Mouse (Mus musculus): ENCODE measurements around the gene Rnf215. TPM values are rescaled to one million over a fixed set of nuclear protein-coding genes. Genes with fewer than 3 reads are reported as not detected.

Rnf215 gene
- 5.9 and 8.4 TPM in 2 replicates for polyA plus RNA-seq (2012; ENCODE audit: insufficient read depth, insufficient read length, missing spikeins)

DNA sequence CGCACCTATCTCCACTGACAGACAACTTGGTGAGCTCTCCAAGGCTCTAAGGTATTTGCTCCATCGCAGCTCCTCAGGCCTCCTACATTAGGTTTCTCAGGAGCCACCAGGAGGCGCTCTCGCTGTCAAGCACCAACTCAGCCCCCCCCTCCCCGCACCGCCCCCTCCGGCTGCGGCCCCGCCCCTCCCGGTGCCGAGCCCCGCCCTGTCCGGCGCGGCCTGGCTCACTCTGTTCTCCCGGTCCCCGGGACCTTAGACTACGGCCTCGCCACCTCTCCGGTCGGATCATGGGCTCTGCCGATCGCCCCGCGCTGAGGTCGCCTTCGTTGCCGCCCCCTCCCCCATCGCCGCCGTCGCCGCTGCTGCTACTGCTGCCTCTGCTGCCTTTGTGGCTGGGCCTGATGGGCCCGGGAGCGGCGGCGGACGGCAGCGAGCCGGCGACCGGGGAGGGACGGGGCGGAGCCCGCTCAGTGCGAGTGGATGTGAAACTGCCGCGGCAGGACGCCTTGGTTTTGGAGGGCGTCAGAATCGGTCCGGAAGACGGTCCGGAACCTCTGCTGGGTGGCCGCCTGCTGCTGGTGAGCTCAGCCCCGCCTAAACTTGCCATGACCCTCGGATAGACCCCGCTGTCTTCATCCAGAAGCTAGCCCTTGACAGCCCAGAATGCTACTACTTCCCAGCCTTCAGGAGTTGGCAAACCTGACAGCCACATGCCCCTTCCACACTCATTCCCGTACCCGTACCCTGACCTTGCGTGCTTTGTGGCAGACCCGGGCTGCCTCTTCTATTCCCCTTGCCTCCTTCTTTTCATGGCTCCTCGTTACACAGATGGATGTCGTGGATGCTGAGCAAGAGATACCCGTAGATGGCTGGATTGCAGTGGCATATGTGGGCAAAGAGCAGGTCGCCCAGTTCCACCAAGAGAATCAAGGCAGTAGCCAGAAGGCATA is at the start of gene Rnf215:
Rnf215 (plus strand) TSS at position 217 of the 950 bp plus-strand sequence.
- H3K4me3 ChIP-seq (ENCODE audit: insufficient read depth, low read depth, low read length): peak within 1 kb of the TSS; percentile 93

GRCm38 (mm10) chr11:4086246-4086645 is 48.8 kb upstream of the Rnf215 start:
- no peak overlapping the region for H3K27ac ChIP-seq (replicated peaks; ENCODE audit: low read depth, low read length)
- H3K4me3 ChIP-seq (ENCODE audit: insufficient read depth, low read depth, low read length): no peak overlapping the region
- no peaks in the 10 kb centered on the region for H3K4me1 ChIP-seq (ENCODE audit: control insufficient read depth, insufficient read depth, insufficient read length, low read length)

More for the DNA sequence above, at the start of gene Rnf215:
- H3K27ac ChIP-seq (replicated peaks; ENCODE audit: low read depth, low read length): peak within 1 kb of the TSS; percentile 97
- 0 out of 2 replicates have a peak, but pooled peaks cover 5% of the 10 kb centered on the region for H3K4me1 ChIP-seq (ENCODE audit: control insufficient read depth, insufficient read depth, insufficient read length, low read length)

DNA sequence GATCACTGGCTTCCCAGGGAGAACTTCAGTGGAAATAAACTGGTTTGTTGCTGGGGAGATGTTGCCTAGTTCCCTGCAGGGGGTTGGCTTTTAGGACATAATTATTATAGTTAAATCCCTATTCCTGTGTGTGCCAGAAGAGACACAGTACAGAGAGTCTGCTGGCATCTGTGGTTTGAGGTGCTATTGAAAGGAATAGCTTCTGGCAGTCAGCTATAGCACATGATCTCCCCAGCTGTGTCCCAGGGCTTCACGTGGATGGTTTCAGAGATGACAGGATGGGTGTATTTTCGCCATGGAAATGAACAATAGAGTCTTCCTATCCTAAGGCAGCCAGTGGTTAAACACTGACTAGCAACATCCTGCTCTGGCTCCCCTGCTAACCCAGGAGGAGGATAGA is 47.7 kb upstream of the Rnf215 start:
- no peaks in the 10 kb centered on the region for H3K4me1 ChIP-seq (ENCODE audit: control insufficient read depth, insufficient read depth, insufficient read length, low read length)
- no peak overlapping the region for H3K4me3 ChIP-seq (ENCODE audit: insufficient read depth, low read depth, low read length)
- no peak overlapping the region for H3K27ac ChIP-seq (replicated peaks; ENCODE audit: low read depth, low read length)

- Histone ChIP-seq H3K27ac (replicated peaks; ENCODE audit: low read depth, low read length) (no peak overlapping the region), H3K4me1 (ENCODE audit: control insufficient read depth, insufficient read depth, insufficient read length, low read length) (peaks cover 3% of the 10 kb centered on the region; the same call in 1 of the 2 replicates), H3K4me3 (ENCODE audit: insufficient read depth, low read depth, low read length) (peak overlapping the region; percentile 81)
Observed at GRCm38 (mm10) chr11:4093459-4094377, 41.3 kb upstream of the Rnf215 start.

DNA sequence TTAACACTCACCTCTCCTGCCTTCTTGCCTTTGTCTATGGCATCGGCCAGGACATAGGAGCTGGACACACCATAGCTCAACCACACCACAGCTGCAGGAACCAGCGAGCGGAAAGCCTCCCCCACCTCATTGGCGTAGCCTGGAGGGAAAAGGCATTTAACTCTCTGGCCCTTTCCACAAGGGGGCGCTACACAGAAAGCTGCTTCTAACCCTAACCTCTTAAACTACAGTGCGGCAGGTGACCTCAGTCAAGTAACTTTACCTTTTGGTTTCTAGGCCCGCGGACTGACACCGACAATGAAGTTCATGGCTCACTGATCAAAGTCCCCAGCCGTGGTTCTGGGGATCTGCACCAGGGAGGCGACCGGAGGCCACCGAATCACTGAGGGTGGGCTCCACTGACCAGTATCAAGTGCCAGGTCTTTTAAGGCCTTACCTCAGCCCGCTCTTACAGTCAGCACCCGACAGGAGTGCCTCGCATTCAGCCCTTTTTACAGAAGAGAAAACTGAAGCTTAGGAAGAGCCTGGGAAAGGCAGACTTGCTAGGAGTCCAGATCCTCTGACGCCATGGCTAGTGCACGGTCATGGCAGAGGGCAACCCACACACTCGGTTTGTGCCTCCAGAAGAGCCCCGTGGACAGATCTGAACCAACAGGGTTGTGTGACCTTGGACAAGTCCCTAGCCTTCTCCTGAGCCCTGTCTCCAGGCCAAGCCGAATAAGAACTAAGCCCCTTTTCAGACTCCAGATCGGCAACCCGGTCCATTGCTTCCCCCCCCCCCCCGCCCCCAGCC is 40.4 kb upstream of the Rnf215 start:
- peaks cover 3% of the 10 kb centered on the region; the same call in 1 of the 2 replicates for H3K4me1 ChIP-seq (ENCODE audit: control insufficient read depth, insufficient read depth, insufficient read length, low read length)
- H3K27ac ChIP-seq (replicated peaks; ENCODE audit: low read depth, low read length): peak overlapping the region; percentile 65

DNA sequence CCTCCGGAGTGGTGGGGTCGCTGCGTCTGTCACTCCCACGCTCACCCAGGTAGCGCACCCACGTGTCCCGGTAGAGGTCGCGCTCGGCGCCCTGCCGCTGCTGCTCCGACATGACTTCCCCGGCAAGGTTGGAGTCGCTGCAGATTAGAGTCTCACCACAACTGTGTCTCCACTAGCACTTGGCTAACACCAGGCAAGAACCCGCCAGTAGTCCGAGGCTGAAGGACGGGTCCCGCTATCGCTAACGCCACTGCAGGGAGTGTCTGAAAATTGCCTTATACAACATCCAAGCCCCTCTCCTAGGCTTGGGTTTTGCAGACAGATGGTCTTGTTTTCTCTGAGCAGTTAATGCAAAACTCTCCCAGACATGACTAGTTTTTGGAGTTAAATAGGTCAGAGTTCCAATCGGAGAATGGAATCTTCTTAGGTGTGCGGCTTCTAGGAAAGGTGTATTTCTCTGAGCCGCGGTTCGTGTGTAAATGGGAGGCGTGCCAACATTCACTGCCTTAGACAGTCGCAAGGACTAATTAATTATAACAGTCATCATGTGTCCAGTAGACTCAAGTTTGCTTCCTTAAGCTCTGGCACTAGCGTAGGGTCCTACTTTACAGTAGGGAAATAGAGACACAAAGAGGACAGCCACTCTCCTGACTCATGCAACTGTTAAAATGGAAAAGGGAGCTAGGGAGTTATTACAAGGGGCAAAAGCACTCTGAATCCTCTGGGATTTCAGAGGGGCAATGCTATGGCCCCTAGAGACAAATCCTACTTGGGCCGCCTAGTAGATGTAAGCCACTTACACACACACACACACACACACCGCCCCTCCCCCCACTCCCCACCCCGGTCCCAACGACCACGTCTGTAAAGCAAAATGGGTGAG is 39.6 kb upstream of the Rnf215 start, which contains the start of gene Mtfp1:
Mtfp1 (minus strand) TSS at position 275 of the 883 bp plus-strand sequence.
- Histone ChIP-seq H3K4me1 (ENCODE audit: control insufficient read depth, insufficient read depth, insufficient read length, low read length) (peaks cover 3% of the 10 kb centered on the region; the same call in 1 of the 2 replicates), H3K4me3 (ENCODE audit: insufficient read depth, low read depth, low read length) (peak within 1 kb of the TSS; percentile 81), H3K27ac (replicated peaks; ENCODE audit: low read depth, low read length) (peak within 1 kb of the TSS; percentile 70)

More for the DNA sequence above, 40.4 kb upstream of the Rnf215 start:
- peak overlapping the region; percentile 81 for H3K4me3 ChIP-seq (ENCODE audit: insufficient read depth, low read depth, low read length)

- peaks cover 3% of the 10 kb centered on the region; the same call in 1 of the 2 replicates for H3K4me1 ChIP-seq (ENCODE audit: control insufficient read depth, insufficient read depth, insufficient read length, low read length)
Observed at GRCm38 (mm10) chr11:4096054-4096984, 38.7 kb upstream of the Rnf215 start.

GRCm38 (mm10) chr11:4097091-4097621 is 37.8 kb upstream of the Rnf215 start:
- peaks cover 3% of the 10 kb centered on the region; the same call in 1 of the 2 replicates for H3K4me1 ChIP-seq (ENCODE audit: control insufficient read depth, insufficient read depth, insufficient read length, low read length)
- peak overlapping the region; percentile 79 for H3K27ac ChIP-seq (replicated peaks; ENCODE audit: low read depth, low read length)
- H3K4me3 ChIP-seq (ENCODE audit: insufficient read depth, low read depth, low read length): peak overlapping the region; percentile 60

More at GRCm38 (mm10) chr11:4096054-4096984, 38.7 kb upstream of the Rnf215 start:
- H3K4me3 ChIP-seq (ENCODE audit: insufficient read depth, low read depth, low read length): peak overlapping the region; percentile 81
- peak overlapping the region; percentile 79 for H3K27ac ChIP-seq (replicated peaks; ENCODE audit: low read depth, low read length)

GRCm38 (mm10) chr11:4098120-4098519 is 36.9 kb upstream of the Rnf215 start:
- no peak overlapping the region for H3K27ac ChIP-seq (replicated peaks; ENCODE audit: low read depth, low read length)
- H3K4me3 ChIP-seq (ENCODE audit: insufficient read depth, low read depth, low read length): no peak overlapping the region
- H3K4me1 ChIP-seq (ENCODE audit: control insufficient read depth, insufficient read depth, insufficient read length, low read length): peaks cover 3% of the 10 kb centered on the region; the same call in 1 of the 2 replicates

- H3K27ac ChIP-seq (replicated peaks; ENCODE audit: low read depth, low read length): no peak overlapping the region
- H3K4me3 ChIP-seq (ENCODE audit: insufficient read depth, low read depth, low read length): no peak overlapping the region
- H3K4me1 ChIP-seq (ENCODE audit: control insufficient read depth, insufficient read depth, insufficient read length, low read length): peaks cover 3% of the 10 kb centered on the region; the same call in 1 of the 2 replicates
Observed at GRCm38 (mm10) chr11:4098816-4099215, 36.2 kb upstream of the Rnf215 start.

- H3K4me1 ChIP-seq (ENCODE audit: control insufficient read depth, insufficient read depth, insufficient read length, low read length): peaks cover 3% of the 10 kb centered on the region; the same call in 1 of the 2 replicates
- no peak overlapping the region for H3K4me3 ChIP-seq (ENCODE audit: insufficient read depth, low read depth, low read length)
- no peak overlapping the region for H3K27ac ChIP-seq (replicated peaks; ENCODE audit: low read depth, low read length)
Observed at GRCm38 (mm10) chr11:4099447-4099846, 35.6 kb upstream of the Rnf215 start.

DNA sequence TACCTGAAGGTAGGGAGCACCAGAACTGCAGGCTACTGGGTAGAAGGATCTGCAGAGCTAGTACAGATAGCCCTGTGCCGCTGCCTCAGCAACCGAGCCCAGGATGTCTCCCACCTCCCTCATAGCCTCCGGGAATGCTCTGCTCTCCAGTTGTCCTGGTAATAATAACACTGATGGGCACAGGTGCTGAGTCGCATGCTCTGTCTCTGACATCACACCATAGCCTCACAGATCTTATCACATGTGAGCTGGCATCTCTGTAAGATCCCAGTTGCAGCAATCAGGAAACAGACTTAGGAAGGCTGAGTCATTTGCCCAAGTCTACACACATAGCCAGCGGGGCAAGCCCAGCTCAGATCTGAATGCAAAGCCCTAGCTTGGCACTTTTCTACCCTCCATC is 33.2 kb upstream of the Rnf215 start:
- peaks cover 3% of the 10 kb centered on the region; the same call in 1 of the 2 replicates for H3K4me1 ChIP-seq (ENCODE audit: control insufficient read depth, insufficient read depth, insufficient read length, low read length)
- no peak overlapping the region for H3K27ac ChIP-seq (replicated peaks; ENCODE audit: low read depth, low read length)
- no peak overlapping the region for H3K4me3 ChIP-seq (ENCODE audit: insufficient read depth, low read depth, low read length)

Data from brown adipose tissue, adult 24 weeks (tissue).